Mouse (Mus musculus) liver, adult 2 months (tissue): ENCODE data around the gene Strc.

Source experiments
- CTCF ChIP-seq: fragments of 200-500 bp; IDR thresholded peaks from 2 replicates; pipeline ENCODE4 v1.5.1; 2011; ENCODE audit warnings: low read depth, low read length, control low read depth
- POLR2A ChIP-seq: fragments of 200-500 bp; IDR thresholded peaks from 2 replicates; pipeline ENCODE4 v1.6.1; 2011; ENCODE audit warnings: low read length, control low read depth; ENCODE audit not compliant: insufficient read depth; ENCODE audit errors: extremely low read depth

GRCm38 (mm10) chr2:121323693-121324470, 63.1 kb downstream of the Strc start:
- TF ChIP-seq CTCF: no peak
- no peak for TF ChIP-seq POLR2A
